Mouse (Mus musculus): ENCODE measurements around the gene Tbc1d24. TPM values are rescaled to one million over a fixed set of nuclear protein-coding genes. Genes with fewer than 3 reads are reported as not detected.
"Not testable (repeated sequence)": the region's sequence is repeated elsewhere in the genome, so short reads cannot be mapped to it uniquely, and the experiment has no call there.

Tbc1d24 gene
- polyA plus RNA-seq, 1 experiment from 2014 or later, result 8.4 TPM

GRCm38 (mm10) chr17:24139968-24140367, 65.4 kb downstream of the Tbc1d24 start:
- no peak for DNase-seq (ENCODE audit: low spot score)
- ATAC-seq (replicated peaks; ENCODE audit: low FRiP score), result no peak
- Histone ChIP-seq H3K9me3 (ENCODE audit: control insufficient read depth, low read length) (no peaks in the 10 kb centered on the region), H3K4me2 (ENCODE audit: low read depth, low read length, severe bottlenecking) (peak overlapping the region; percentile 86; the same call in 1 of the 2 replicates), H3K27me3 (ENCODE audit: control insufficient read depth, insufficient read depth, low read length) (no peaks in the 10 kb centered on the region), H3K36me3 (ENCODE audit: control insufficient read depth, insufficient read depth, low read length) (no peaks in the 10 kb centered on the region), H3K4me3 (ENCODE audit: low read depth, low read length) (peak overlapping the region; percentile 97; the same call in 1 of the 2 replicates), H3K4me1 (replicated peaks; ENCODE audit: control insufficient read depth, insufficient read depth, low read length) (peaks cover 10% of the 10 kb centered on the region), H3K9ac (ENCODE audit: low read length) (peak overlapping the region; percentile 88), H3K27ac (ENCODE audit: low read depth, low read length) (no peak overlapping the region)
- WGBS, result 90% methylated on average over 4 of the region's 4 CpGs

DNA sequence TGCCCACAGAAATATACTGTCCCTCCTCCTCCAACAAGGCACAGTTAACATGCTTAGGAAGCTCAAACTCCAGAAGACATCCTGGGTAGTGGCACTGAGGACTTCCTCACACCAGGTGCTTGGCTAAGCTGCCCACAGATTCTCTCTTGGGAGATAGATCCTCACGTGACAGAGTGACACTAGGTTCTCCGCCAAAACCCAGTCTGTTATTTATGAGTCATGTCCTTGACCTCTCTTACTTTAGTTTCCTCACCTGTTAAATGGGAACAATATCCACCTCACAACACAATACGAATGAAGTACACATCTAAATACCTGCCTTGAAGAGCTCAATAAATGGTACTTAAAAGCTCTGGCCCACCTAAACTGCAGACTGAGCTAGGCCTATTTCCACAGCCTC, 66.1 kb downstream of the Tbc1d24 start:
- Histone ChIP-seq H3K4me2 (ENCODE audit: low read depth, low read length, severe bottlenecking) (no peak overlapping the region), H3K36me3 (ENCODE audit: control insufficient read depth, insufficient read depth, low read length) (no peaks in the 10 kb centered on the region), H3K27me3 (ENCODE audit: control insufficient read depth, insufficient read depth, low read length) (no peaks in the 10 kb centered on the region), H3K9me3 (ENCODE audit: control insufficient read depth, low read length) (no peaks in the 10 kb centered on the region), H3K4me1 (replicated peaks; ENCODE audit: control insufficient read depth, insufficient read depth, low read length) (peaks cover 10% of the 10 kb centered on the region), H3K27ac (ENCODE audit: low read depth, low read length) (no peak overlapping the region), H3K4me3 (ENCODE audit: low read depth, low read length) (no peak overlapping the region), H3K9ac (ENCODE audit: low read length) (no peak overlapping the region)
- ATAC-seq (replicated peaks; ENCODE audit: low FRiP score) (no peak), DNase-seq (ENCODE audit: low spot score) (no peak)
- 92% methylated on average over 3 of the region's 3 CpGs for WGBS

- Histone ChIP-seq H3K4me3 (ENCODE audit: low read depth, low read length) (no peak overlapping the region), H3K9ac (ENCODE audit: low read length) (no peak overlapping the region), H3K36me3 (ENCODE audit: control insufficient read depth, insufficient read depth, low read length) (no peaks in the 10 kb centered on the region), H3K4me2 (ENCODE audit: low read depth, low read length, severe bottlenecking) (no peak overlapping the region), H3K27ac (ENCODE audit: low read depth, low read length) (no peak overlapping the region), H3K9me3 (ENCODE audit: control insufficient read depth, low read length) (no peaks in the 10 kb centered on the region), H3K4me1 (replicated peaks; ENCODE audit: control insufficient read depth, insufficient read depth, low read length) (peaks cover 10% of the 10 kb centered on the region), H3K27me3 (ENCODE audit: control insufficient read depth, insufficient read depth, low read length) (no peaks in the 10 kb centered on the region)
- WGBS, result 81% methylated on average over 2 of the region's 2 CpGs
- ATAC-seq (replicated peaks; ENCODE audit: low FRiP score) (no peak), DNase-seq (ENCODE audit: low spot score) (no peak)
Observed at GRCm38 (mm10) chr17:24137226-24137880, 68.0 kb downstream of the Tbc1d24 start.

GRCm38 (mm10) chr17:24134062-24134461, 71.3 kb downstream of the Tbc1d24 start:
- DNase-seq (ENCODE audit: low spot score) (no peak), ATAC-seq (replicated peaks; ENCODE audit: low FRiP score) (no peak)
- no peaks in the 10 kb centered on the region for H3K36me3 ChIP-seq (ENCODE audit: control insufficient read depth, insufficient read depth, low read length)
- no peak overlapping the region for H3K4me2 ChIP-seq (ENCODE audit: low read depth, low read length, severe bottlenecking)
- no peak overlapping the region for H3K9ac ChIP-seq (ENCODE audit: low read length)
- no peaks in the 10 kb centered on the region for H3K4me1 ChIP-seq (replicated peaks; ENCODE audit: control insufficient read depth, insufficient read depth, low read length)
- no peaks in the 10 kb centered on the region for H3K9me3 ChIP-seq (ENCODE audit: control insufficient read depth, low read length)
- no peaks in the 10 kb centered on the region for H3K27me3 ChIP-seq (ENCODE audit: control insufficient read depth, insufficient read depth, low read length)
- no peak overlapping the region for H3K27ac ChIP-seq (ENCODE audit: low read depth, low read length)
- no peak overlapping the region for H3K4me3 ChIP-seq (ENCODE audit: low read depth, low read length)

GRCm38 (mm10) chr17:24132919-24133318, 72.4 kb downstream of the Tbc1d24 start:
- 89% methylated on average over 4 of the region's 4 CpGs for WGBS
- H3K36me3 ChIP-seq (ENCODE audit: control insufficient read depth, insufficient read depth, low read length); H3K4me2 ChIP-seq (ENCODE audit: low read depth, low read length, severe bottlenecking); H3K27ac ChIP-seq (ENCODE audit: low read depth, low read length); H3K9me3 ChIP-seq (ENCODE audit: control insufficient read depth, low read length); H3K4me1 ChIP-seq (replicated peaks; ENCODE audit: control insufficient read depth, insufficient read depth, low read length); H3K9ac ChIP-seq (ENCODE audit: low read length); DNase-seq (ENCODE audit: low spot score); ATAC-seq (replicated peaks; ENCODE audit: low FRiP score); H3K4me3 ChIP-seq (ENCODE audit: low read depth, low read length); H3K27me3 ChIP-seq (ENCODE audit: control insufficient read depth, insufficient read depth, low read length): not testable (repeated sequence)

DNA sequence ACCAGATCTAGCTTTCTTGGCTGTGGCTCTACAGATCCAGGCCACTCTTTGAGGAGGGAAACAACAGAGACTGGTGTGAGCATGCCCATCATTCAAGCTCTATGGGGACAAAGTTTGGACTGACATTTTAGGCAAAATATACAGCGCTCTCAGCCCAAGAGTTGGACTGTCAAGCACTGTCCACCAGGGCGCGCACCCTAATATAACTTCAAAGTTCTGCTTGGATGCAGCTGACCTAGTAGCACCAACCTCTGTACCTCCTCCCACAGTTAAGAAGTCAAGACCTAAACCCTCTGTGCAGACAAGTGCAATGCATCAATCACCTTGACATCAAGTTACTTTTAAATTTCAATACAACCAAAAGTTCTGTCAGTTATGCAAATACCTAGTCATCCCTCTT, 73.8 kb downstream of the Tbc1d24 start:
- ATAC-seq (replicated peaks; ENCODE audit: low FRiP score) (no peak), DNase-seq (ENCODE audit: low spot score) (no peak)
- Histone ChIP-seq H3K36me3 (ENCODE audit: control insufficient read depth, insufficient read depth, low read length) (no peaks in the 10 kb centered on the region), H3K4me2 (ENCODE audit: low read depth, low read length, severe bottlenecking) (no peak overlapping the region), H3K9me3 (ENCODE audit: control insufficient read depth, low read length) (no peaks in the 10 kb centered on the region), H3K9ac (ENCODE audit: low read length) (no peak overlapping the region), H3K4me1 (replicated peaks; ENCODE audit: control insufficient read depth, insufficient read depth, low read length) (no peaks in the 10 kb centered on the region), H3K4me3 (ENCODE audit: low read depth, low read length) (no peak overlapping the region), H3K27ac (ENCODE audit: low read depth, low read length) (no peak overlapping the region), H3K27me3 (ENCODE audit: control insufficient read depth, insufficient read depth, low read length) (no peaks in the 10 kb centered on the region)
- 84% methylated on average over 3 of the region's 3 CpGs for WGBS

- not testable (repeated sequence) for H3K4me1 ChIP-seq (replicated peaks; ENCODE audit: control insufficient read depth, insufficient read depth, low read length); DNase-seq (ENCODE audit: low spot score); H3K36me3 ChIP-seq (ENCODE audit: control insufficient read depth, insufficient read depth, low read length); H3K9me3 ChIP-seq (ENCODE audit: control insufficient read depth, low read length); H3K4me3 ChIP-seq (ENCODE audit: low read depth, low read length); H3K4me2 ChIP-seq (ENCODE audit: low read depth, low read length, severe bottlenecking); H3K27me3 ChIP-seq (ENCODE audit: control insufficient read depth, insufficient read depth, low read length); ATAC-seq (replicated peaks; ENCODE audit: low FRiP score); H3K27ac ChIP-seq (ENCODE audit: low read depth, low read length); H3K9ac ChIP-seq (ENCODE audit: low read length)
- 91% methylated on average over 4 of the region's 4 CpGs for WGBS
Observed at GRCm38 (mm10) chr17:24129246-24129645, 76.1 kb downstream of the Tbc1d24 start.

- Histone ChIP-seq H3K4me1 (replicated peaks; ENCODE audit: control insufficient read depth, insufficient read depth, low read length) (no peaks in the 10 kb centered on the region), H3K4me2 (ENCODE audit: low read depth, low read length, severe bottlenecking) (no peak overlapping the region), H3K9ac (ENCODE audit: low read length) (no peak overlapping the region), H3K27me3 (ENCODE audit: control insufficient read depth, insufficient read depth, low read length) (no peaks in the 10 kb centered on the region), H3K4me3 (ENCODE audit: low read depth, low read length) (no peak overlapping the region), H3K36me3 (ENCODE audit: control insufficient read depth, insufficient read depth, low read length) (no peaks in the 10 kb centered on the region), H3K27ac (ENCODE audit: low read depth, low read length) (no peak overlapping the region), H3K9me3 (ENCODE audit: control insufficient read depth, low read length) (no peaks in the 10 kb centered on the region)
- ATAC-seq (replicated peaks; ENCODE audit: low FRiP score), result no peak
- 90% methylated on average over 1 of the region's 1 CpGs for WGBS
- DNase-seq (ENCODE audit: low spot score), result no peak
Observed at GRCm38 (mm10) chr17:24127592-24127991, 77.8 kb downstream of the Tbc1d24 start.

- 86% methylated on average over 3 of the region's 3 CpGs for WGBS
- H3K9ac ChIP-seq (ENCODE audit: low read length), result no peak overlapping the region
- no peaks in the 10 kb centered on the region for H3K4me1 ChIP-seq (replicated peaks; ENCODE audit: control insufficient read depth, insufficient read depth, low read length)
- no peak overlapping the region for H3K4me2 ChIP-seq (ENCODE audit: low read depth, low read length, severe bottlenecking)
- H3K36me3 ChIP-seq (ENCODE audit: control insufficient read depth, insufficient read depth, low read length), result no peaks in the 10 kb centered on the region
- no peak overlapping the region for H3K4me3 ChIP-seq (ENCODE audit: low read depth, low read length)
- no peak for ATAC-seq (replicated peaks; ENCODE audit: low FRiP score)
- H3K9me3 ChIP-seq (ENCODE audit: control insufficient read depth, low read length), result no peaks in the 10 kb centered on the region
- no peak overlapping the region for H3K27ac ChIP-seq (ENCODE audit: low read depth, low read length)
- H3K27me3 ChIP-seq (ENCODE audit: control insufficient read depth, insufficient read depth, low read length), result no peaks in the 10 kb centered on the region
- no peak for DNase-seq (ENCODE audit: low spot score)
Observed at GRCm38 (mm10) chr17:24126801-24127200, 78.6 kb downstream of the Tbc1d24 start.

All from forebrain, embryonic 11.5 days (tissue).